Mouse (Mus musculus) kidney, adult 9 months (tissue): ENCODE data around the gene Evc2.

Experiments used
- DNase-seq: peaks from one replicate; pipeline ENCODE4 v3.0.0; 2022

Gene Evc2

GRCm38 (mm10) chr5:37338288-37338687 is at the start of gene Evc2:
Gene Evc2, plus strand, starts transcription at chr5:37338499.
- peak; percentile 73 for DNase-seq

GRCm38 (mm10) chr5:37289236-37289635 is 49.1 kb upstream of the Evc2 start:
- peak; percentile 48 for DNase-seq

- DNase-seq = no peak
Observed at GRCm38 (mm10) chr5:37290983-37291382, 47.3 kb upstream of the Evc2 start.

- no peak for DNase-seq
Observed at GRCm38 (mm10) chr5:37296717-37297116, 41.6 kb upstream of the Evc2 start.

- DNase-seq = peak; percentile 23
Observed at GRCm38 (mm10) chr5:37298370-37298769, 39.9 kb upstream of the Evc2 start.

- no peak for DNase-seq
Observed at GRCm38 (mm10) chr5:37310026-37310425, 28.3 kb upstream of the Evc2 start.

GRCm38 (mm10) chr5:37312980-37313722 is 25.1 kb upstream of the Evc2 start:
- no peak for DNase-seq

GRCm38 (mm10) chr5:37318715-37319114 is 19.6 kb upstream of the Evc2 start:
- peak; percentile 54 for DNase-seq

- no peak for DNase-seq
Observed at GRCm38 (mm10) chr5:37320174-37320573, 18.1 kb upstream of the Evc2 start.

GRCm38 (mm10) chr5:37320761-37321160 is 17.5 kb upstream of the Evc2 start:
- no peak for DNase-seq

- peak; percentile 63 for DNase-seq
Observed at GRCm38 (mm10) chr5:37326675-37327074, 11.6 kb upstream of the Evc2 start.

GRCm38 (mm10) chr5:37330449-37331132 is 7.7 kb upstream of the Evc2 start:
- no peak for DNase-seq

- DNase-seq = peak; percentile 97
Observed at GRCm38 (mm10) chr5:37331133-37331505, 7.2 kb upstream of the Evc2 start.

GRCm38 (mm10) chr5:37332066-37332465 is 6.2 kb upstream of the Evc2 start:
- DNase-seq = peak; percentile 88

- DNase-seq = peak; percentile 73
Observed at GRCm38 (mm10) chr5:37335061-37335460, 3.2 kb upstream of the Evc2 start.

GRCm38 (mm10) chr5:37336485-37337105 is 1.7 kb upstream of the Evc2 start, which contains the start of gene Evc:
Gene Evc, minus strand, starts transcription at chr5:37336894.
- DNase-seq = peak; percentile 84

- DNase-seq = no peak
Observed at GRCm38 (mm10) chr5:37337696-37338095, 603 bp upstream of the Evc2 start.

- no peak for DNase-seq
Observed at GRCm38 (mm10) chr5:37343962-37344361, 5.7 kb downstream of the Evc2 start.

- DNase-seq = no peak
Observed at GRCm38 (mm10) chr5:37351791-37352190, 13.5 kb downstream of the Evc2 start.

GRCm38 (mm10) chr5:37354385-37354784 is 16.1 kb downstream of the Evc2 start:
- peak; percentile 81 for DNase-seq

- no peak for DNase-seq
Observed at GRCm38 (mm10) chr5:37356027-37356426, 17.7 kb downstream of the Evc2 start.

GRCm38 (mm10) chr5:37362618-37363017 is 24.3 kb downstream of the Evc2 start:
- no peak for DNase-seq

- no peak for DNase-seq
Observed at GRCm38 (mm10) chr5:37363284-37363683, 25.0 kb downstream of the Evc2 start.

GRCm38 (mm10) chr5:37365751-37366150 is 27.5 kb downstream of the Evc2 start:
- DNase-seq = peak; percentile 21
